Mouse (Mus musculus) layer of hippocampus, postnatal 10 days (tissue): ENCODE measurements around the gene Ssrp1. TPM values are rescaled to one million over a fixed set of nuclear protein-coding genes. Genes with fewer than 3 reads are reported as not detected.
A peak's percentile ranks its signal among the peaks of the same experiment; 100 is the strongest.

Experiments used
- DNase-seq, 2 experiments: peaks; one replicate each; pipeline ENCODE4 v3.0.0; 2021; ENCODE audit warnings: low spot score in 2 of 2
- long read RNA-seq: library from polyadenylated mRNA; stranded (forward); transcript quantifications from one replicate; pipeline ENCODE4 v2.0.0, GENCODE M21; 2023
- total RNA-seq, 2 experiments: library from RNA; stranded (reverse); gene quantifications; 2 replicates each; pipeline ENCODE4 v1.2.3; 2021

Gene Ssrp1
- total RNA-seq, result 100 to 1,000 TPM; 110 to 122 TPM
- long read RNA-seq, transcript Ssrp1-201 (17 exons, 2,739 nt), result major isoform, 45 of 69 reads
- long read RNA-seq, partial matches to known transcripts, result 13 of 69 reads
- long read RNA-seq, other reads (novel, unspliced or antisense), result 8 of 69 reads

DNA sequence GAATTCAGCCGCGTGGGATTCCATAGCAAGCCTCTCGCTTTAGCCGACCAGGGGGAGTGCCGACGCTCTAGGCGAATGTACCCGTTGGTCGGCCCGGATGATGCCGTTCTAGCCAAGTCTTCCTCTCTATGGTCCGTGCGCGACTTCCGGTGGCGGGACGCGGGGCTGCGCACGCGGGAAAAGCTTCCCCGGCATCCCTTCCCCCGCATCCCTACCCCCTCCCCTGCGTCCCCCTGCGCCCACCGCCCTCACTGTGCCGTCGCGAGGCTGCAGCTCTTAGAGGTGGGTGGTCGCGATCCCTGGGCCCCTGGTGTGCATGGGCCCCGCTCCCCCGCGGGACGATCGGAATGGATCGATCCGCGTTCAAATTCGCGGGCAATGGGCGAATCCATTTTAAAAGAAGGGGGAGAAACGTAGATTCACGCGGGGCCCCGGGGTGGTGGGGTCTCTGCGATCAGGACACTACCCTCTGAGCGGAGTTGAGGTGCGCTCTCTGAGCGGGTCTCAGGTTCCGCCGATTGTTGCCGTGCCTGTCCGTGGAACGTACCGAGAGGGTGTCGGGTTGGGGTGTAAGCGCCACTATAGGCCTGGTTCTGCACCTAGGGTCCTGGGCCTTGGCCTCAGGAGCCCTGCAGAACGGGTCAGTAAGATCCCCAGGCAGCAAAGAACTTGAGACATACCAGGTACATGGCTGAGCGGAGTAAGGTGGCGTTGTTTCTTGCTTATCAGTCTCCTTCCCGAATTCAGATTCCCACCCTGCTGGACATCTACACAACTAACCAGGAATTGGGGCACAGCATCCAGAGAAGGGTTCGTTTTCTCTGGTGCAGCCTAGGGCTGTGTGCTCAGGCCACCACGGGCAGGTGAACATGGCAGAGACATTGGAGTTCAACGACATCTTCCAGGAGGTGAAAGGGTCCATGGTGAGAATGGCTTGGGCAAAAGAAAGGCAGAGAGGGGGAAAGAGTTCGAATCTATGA lies at the start of gene Ssrp1, which contains the start of gene P2rx3:
TSS of gene Ssrp1 (plus strand) at position 188 of the 980 bp plus-strand sequence.
TSS of gene P2rx3 (minus strand) at position 416 of the 980 bp plus-strand sequence.
- peak; percentile 90 to 92 for DNase-seq

DNA sequence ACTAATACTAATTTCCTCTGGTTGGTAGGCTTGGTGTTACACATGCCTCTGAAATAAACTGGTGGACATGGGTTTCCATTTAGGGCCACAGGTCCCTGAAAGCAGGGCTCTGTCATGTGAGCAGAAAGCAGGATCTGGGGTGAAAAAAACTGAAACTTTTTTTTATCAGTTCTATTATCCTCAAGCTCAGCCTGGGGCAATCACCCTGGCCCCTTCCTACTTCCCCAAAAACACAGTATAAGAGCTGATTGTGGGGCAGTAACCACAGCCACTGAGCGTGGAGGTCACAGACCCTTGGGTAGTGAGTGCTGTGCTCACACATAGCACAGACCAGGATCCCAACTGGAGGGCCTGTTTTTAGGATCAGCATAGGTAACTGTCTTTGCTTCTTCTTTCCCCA lies 49.1 kb upstream of the Ssrp1 start, which contains the start of gene Prg3:
TSS of gene Prg3 (plus strand) at position 286 of the 400 bp plus-strand sequence.
- DNase-seq, result no peak

DNA sequence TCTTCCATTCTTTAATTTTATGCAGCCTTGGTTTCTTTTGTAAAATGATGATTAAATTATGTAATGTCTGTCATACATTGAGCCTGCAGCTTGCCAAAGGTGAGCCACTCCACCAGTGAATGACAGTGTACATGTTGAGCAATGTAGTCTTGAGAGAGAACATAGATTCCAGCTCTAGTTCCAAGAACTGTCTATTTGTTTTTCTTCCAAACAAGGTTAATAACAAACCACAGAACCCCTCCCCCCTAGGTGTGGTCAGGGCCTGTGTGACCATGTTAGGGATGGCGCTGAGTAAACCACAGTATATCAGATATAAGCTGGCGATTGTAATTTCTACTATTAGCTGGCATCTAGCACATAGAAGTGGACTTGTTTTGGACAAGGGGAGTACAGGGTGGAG lies 40.7 kb upstream of the Ssrp1 start:
- no peak for DNase-seq

DNA sequence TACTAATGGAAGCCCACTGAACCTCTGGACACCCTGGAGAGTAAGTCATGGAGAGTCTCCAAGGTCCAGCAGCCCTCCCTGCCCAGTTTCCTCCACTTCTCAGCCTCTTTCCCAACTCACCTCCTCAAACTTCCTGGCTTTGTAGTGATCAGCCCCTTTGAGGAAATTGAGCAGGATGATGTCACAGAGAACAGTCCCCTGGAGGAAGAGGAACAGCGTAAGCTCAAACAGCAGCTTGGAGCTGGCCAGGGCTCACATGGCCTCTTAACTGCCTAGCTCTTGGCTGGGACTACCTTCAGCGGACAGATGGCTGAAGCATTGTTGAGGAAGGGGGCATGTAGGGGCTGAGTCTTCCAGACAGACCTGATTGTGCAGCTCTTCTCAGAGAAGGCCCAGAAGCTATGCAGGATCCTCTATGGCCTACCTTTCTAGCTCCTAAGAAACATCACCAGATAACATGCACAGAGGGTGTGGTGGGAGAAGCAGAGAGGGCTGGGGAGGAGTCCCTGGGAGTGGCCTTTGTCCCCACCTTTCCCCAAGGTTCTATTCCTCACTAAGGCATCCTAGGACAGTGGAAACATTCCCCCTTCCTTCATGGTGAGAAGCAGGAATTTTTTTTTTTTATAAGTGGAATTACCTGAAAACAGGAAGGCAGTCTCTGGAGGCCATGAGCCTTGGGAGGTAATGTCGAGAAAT lies 37.4 kb upstream of the Ssrp1 start:
- DNase-seq, result no peak

DNA sequence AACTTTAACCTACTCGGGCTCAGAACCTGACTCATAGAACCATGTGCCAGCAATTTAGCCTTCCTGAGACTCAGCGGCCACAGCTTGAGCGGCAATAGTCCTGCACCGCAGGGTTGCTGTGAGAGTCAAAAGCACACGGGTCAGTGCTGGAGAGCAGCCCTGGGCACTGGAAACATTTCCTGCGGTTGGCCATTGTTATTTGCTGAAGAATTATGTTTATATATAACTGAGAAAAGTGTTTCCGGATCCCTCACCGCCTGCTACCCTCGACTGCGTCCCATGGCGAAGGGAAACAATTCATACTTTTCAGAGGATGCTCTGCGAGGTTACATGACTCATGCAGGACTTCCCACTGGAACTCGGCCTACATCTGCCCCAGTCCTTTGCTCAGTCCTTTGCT lies 35.5 kb upstream of the Ssrp1 start:
- no peak for DNase-seq

DNA sequence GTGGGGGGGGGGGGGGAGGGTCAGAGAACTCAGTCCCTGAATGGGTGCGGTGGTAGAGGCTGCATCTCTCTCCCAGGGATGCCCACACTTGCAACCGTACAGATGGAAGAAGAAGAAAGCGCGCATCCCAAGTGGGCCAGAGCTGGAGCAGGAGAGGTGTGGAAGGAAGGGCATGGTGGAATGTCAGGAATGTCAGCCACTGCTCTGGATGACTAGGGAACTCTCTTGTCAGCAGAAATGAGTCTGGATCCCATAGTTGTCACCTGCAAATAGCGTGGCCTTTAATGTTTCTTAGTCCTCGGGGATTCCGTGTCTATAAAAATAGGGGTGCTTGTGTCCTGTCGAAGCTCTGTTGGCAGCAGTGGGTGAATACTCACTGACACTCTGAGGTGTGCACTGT lies 34.5 kb upstream of the Ssrp1 start:
- DNase-seq, result no peak

DNA sequence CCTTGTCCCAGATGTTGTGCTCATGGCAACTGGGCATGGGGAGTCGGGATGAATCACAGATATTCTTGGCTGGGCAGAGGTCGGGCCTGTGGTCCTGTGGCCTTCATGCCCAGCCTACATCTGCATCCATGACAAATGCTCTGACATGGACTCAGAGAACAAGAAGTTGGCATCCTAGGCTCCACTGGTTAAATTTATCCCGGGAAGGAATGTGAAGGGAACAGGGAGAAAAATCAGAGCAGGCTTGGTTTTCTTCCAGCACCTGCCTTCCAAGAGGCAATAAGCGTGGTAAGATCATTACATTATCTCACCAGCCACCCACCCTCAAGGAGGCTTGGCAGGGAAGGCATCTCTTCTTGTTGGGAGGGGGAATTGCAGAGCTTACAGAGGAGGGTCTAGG lies 32.7 kb upstream of the Ssrp1 start:
- peak in 1 of 2 experiments; percentile 11 for DNase-seq

DNA sequence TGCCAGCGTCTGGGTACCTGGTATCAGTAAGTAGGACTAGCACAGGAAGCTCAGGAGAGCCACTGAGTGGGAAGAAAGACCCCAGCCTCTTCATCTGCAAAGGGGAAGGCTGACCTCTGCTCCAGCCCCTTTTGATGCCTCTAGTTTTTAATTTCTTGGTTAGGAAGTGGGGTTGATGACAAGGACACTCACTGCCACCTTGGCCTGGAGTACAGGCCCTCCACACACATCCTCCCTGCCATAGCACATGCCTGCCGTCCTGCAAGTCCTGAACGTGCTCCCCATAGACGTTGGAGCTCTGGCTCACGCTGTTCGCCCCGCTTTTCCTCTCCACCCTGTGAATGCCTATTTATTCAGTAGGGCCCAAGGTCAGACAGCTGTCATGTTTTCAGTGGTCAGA lies 30.4 kb upstream of the Ssrp1 start:
- DNase-seq, result no peak

DNA sequence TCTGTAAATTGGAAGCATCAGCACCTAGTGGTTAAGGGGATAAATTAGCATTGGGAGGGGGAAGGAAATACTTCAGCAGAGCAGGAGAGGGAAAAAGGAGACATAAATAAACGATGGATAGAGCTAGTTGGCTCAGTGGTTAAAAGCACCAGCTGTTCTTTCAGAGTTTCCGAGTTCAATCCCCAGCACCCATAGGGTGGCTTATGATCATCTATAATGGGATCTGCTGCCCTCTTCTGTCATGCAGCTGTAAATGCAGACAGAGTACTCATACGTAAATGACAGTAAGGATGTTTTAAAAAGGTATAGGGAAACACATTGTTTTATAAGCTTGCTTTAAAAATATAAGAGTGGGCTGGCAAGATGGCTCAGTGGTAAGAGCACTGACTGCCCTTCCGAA lies 29.3 kb upstream of the Ssrp1 start:
- DNase-seq, result peak in 1 of 2 experiments; percentile 18

DNA sequence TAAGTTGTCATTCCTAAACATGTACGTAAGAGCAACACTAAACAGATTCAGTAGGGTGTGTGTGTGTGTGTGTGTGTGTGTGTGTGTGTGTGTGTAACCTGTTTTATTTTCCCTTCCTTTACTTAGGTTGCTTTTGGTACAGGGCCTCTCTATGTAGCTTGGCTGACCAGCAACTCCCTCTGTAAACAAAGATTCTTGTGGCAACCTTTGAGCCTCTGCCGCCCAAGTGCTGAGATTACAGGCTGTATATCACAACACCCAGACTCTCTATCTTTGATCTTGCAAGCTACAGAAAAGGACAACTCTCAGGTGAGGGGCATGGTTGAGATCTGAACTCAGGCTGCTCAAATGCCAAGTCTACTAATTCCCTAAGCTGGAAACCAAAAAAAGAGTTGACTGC lies 27.8 kb upstream of the Ssrp1 start:
- DNase-seq, result no peak

DNA sequence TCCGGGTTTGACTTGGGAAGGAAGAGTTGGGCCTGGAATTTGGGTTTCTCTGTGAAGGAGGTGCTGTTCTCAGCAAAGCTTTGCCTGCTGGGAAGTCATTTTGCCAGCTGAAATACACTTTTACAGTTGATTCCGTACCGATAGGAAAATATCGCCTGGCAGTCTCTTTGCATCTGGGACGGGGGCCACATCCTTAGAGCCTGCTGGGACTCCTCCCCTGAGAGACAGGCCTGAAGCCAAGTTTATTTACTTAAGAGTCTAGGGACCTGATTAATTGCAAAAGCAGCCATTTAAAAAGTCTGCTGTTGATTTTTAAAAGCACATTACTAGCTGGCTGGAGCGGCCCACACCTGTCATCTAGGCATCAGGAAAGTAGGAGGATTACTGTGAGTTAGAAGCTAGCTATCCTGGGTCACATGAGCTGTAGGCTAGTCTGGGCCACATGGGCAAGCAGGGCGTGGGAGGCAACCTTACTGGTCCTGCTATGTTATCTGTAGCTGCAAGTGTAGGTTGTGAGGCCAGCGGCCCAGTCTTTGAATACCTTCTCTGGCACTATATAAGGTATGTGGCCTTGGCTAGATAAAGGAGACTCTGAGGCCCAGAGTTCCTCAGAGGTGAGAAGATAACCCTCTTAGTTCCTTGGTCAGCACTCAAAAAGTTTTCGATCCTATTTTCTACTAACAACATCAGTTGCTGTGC lies 25.0 kb upstream of the Ssrp1 start:
- DNase-seq, result peak in 1 of 2 experiments; percentile 28

DNA sequence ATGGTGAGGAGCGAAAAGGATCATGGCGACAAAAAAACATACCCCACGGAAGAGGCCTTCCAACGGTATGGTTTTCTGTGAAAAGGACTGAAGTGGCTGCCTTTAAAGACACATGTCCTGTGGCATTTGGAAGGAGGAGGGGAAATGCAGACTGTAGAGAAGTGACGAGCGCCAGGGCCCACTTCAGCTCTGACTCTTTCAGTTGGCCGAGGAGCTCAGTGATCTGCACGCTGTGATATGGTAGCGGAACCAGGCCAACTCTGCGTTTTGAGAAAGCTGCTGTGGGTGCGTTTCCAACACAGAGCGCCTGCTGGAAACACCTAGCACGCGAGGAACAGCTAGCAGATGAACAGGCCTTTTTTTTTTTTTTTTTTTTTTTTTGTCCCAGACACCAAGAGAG lies 24.4 kb upstream of the Ssrp1 start:
- DNase-seq, result peak in 1 of 2 experiments; percentile 43

DNA sequence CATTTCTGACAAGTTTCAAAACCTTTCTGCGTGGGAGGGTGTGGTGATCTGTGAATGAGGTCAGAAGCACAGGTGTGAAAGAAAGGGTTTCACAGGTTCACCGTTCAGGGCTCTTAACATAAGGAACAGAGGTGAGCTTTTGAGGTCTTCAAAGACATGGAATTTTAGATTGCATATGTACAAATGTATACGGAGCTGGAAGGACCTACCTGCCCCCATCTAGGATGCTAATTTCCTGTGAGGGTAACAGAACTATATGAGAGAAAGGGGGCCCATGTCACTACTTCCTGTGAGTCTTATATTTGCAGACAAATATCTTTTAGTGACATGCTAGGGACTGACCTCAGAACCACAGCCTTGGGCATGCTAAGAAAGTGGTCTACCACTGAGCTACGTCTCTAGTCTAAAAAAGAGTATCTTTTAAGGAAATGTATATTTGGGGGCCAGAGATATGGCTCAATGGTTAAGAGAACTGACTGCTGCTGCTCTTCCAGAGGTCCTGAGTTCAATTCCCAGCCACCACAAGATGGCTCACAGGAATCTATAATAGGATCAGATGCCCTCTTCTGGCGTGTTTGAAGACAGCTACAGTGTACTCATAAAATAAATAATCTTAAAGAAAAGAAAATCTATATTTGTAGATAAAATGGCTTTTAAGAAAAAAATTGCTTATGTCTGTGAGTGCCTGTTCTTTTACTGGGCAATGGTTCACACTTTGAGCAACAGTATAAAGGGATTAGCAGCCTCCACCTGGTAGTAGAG lies 23.0 kb upstream of the Ssrp1 start:
- DNase-seq, result no peak

DNA sequence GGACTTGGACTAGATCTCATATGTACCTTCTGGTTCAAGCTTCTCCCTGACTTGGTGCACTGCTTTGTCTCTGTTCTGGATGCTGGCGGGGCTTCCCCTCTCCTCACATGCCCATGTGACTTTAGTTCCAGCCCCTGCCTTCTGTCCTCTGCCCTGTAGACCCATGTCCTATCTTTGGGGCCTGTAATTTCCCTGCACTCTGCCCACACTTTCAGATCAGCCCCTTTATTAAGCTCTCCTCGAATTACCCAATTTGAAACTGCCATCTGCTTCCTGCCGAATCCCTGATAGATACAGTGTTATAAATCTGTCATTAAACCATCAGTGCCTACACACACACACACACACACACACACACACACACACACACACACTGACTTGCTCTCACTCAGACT lies 22.4 kb upstream of the Ssrp1 start:
- DNase-seq, result peak; percentile 34 to 39

DNA sequence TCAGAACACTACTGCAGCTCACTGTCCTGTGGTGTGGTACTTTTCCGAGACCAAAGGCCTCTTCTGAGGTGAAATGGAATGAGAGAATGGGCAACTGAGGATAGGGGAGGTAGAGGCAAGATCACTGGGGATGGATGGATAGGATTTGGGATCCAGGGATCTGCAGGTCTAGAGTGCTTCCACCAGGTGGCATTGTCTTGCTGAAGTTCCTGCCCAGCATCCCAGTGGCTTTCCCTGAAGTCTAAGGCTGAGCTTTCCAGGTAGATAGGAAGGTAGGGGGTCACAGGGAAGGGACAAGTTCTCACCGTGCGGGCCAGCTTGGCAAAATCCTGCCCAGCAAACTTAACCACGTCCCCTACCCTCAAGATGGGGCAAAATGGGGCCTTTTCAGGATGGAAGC lies 15.0 kb upstream of the Ssrp1 start:
- peak in 1 of 2 experiments; percentile 39 for DNase-seq

DNA sequence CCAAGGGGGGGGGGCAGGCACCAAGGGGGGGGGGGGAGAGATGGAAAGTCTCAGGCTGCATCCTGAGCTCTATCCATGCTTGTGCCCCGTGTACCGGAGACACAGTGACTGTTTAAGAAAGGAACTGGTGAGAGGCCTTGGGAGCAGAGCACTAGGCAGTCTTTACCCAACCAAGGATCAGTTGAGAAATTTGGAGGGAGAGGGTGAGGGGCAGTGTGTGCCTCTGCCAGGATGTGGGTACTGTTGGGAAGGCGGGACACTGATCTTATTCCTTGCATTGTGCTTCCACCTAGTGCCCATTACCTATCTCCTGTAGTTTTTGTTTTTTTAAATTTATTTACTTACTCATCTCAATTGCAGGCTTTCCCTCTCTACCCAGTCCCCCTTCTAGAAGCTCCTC lies 10.9 kb upstream of the Ssrp1 start:
- DNase-seq, result no peak

DNA sequence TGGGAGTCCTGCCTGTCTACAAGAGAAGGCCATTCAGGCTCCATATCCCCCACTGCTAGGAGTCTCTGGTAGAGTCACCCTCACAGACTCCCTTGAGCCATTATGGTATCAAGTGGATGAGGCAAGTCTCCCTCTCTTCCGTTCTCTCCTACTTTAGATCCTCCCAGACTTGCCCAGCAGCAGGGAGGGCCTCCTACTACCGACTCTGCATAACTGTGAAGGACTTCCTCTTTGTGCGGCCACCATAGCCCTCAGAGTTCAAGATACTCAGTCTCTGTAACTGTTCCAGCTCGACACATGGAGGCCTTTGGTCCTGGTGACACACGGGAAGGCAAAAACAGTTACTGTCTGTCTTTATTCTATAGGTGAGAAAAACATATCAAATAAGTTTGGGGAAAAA lies 9.8 kb upstream of the Ssrp1 start:
- no peak for DNase-seq

DNA sequence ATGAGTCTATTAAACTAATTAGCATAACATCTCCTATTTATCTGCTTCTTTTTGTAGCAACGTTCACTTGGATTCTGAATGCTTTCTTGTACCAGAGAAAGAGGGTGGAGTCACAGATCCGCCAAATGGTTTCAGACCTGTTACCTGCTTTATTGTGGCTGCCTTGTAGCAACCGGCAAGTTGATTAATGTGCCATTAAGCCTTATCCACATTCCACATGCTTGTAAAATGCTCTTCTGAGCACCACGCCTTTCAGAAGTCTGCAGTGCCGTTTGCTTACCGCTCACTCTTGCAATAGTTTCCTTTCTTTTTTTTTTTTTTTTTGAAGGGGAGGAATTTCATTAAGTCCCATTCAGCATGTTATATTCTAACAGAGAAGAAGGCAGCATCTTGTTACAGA lies 7.1 kb upstream of the Ssrp1 start:
- DNase-seq, result no peak

DNA sequence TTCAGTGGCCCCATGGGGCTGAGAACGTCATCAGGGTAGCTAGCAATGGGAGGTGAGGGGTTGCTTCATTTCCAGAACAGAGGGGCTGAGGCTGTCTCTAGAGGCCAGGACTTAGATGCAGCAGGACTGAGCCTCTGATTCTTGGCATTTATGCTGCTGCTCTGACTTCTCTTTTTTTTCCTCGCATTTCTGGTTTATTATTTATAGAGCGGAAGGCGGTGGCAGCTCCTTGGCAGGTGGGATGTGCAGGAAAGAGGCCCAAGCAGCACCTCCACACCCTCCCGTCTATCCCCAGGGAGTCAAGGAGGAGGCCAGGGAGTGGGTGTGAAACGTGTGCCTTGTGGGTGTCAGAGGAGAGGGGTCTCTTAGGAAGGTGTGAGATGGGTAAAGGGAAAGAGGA lies 6.0 kb upstream of the Ssrp1 start:
- DNase-seq, result no peak

DNA sequence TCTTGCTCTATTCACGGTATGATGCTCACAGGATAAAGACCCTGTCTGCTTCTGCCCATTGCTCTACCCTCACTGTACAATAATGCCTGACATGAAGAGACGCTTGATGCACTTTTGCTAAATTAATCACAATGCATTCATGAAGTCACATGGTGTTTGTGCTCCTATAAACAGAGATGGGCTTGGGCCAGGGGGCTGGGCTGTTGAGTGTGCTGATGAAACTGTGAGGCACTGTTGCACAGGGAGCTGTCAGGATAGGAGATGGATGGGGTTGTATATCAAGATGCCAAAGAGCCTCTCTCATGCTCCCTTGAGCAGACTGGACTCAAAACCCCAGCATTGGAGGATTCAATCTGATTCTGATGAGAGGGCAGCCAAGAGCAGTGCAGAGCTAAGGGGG lies 3.9 kb upstream of the Ssrp1 start:
- no peak for DNase-seq

DNA sequence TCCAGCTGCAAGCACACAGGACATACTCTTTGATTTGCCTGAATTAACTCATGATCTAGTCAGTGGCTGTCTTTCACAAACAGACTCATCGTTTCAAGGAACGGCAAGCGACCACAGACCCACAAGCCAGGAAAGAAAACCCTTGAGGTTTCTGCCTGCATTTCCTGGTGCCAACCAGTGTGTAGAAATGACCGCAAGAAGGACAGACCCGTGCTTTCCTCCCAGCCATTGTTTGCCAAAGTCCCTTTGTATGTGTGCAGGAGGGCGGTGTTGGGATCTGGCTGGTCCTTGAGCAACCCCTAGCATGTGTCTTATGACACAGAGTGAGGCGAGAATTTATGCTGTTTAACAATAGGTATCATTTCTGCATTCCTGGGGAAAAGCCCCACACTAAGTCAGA lies 2.9 kb upstream of the Ssrp1 start:
- DNase-seq, result no peak
